Mouse (Mus musculus) stomach, postnatal 0 days (tissue): ENCODE results near the gene Aldh9a1. TPM values are rescaled to one million over a fixed set of nuclear protein-coding genes. Genes with fewer than 3 reads are reported as not detected.
A peak's percentile ranks its signal among the peaks of the same experiment; 100 is the strongest.

Source experiments
- ATAC-seq: fragments of 200-750 bp; cut with Nextera tagmentation; 2 replicates; pipeline ENCODE4 v1.8.0; 2017; ENCODE audit not compliant: low FRiP score, low TSS enrichment
- DNase-seq: peaks from one replicate; pipeline ENCODE4 v3.0.0-alpha.2; 2016; ENCODE audit warnings: low spot score
- H3K27ac ChIP-seq: fragments of 300-500 bp; sonication (generic); replicated peaks from 2 replicates; pipeline ENCODE4 v1.5.1; 2014; ENCODE audit warnings: mild to moderate bottlenecking, control low read depth
- H3K27me3 ChIP-seq: fragments of 300-500 bp; sonication (generic); 2 replicates; pipeline ENCODE4 v1.6.1; 2014; ENCODE audit warnings: low read length; ENCODE audit not compliant: control insufficient read depth, insufficient read depth
- H3K36me3 ChIP-seq: fragments of 300-500 bp; sonication (generic); 2 replicates; pipeline ENCODE4 v1.6.1; 2014; ENCODE audit warnings: low read length, mixed read lengths; ENCODE audit not compliant: control insufficient read depth, insufficient read depth
- H3K4me1 ChIP-seq: fragments of 300-500 bp; sonication (generic); replicated peaks from 2 replicates; pipeline ENCODE4 v1.6.1; 2014; ENCODE audit warnings: antibody characterized with exemption; ENCODE audit not compliant: control insufficient read depth, insufficient read depth
- H3K4me2 ChIP-seq: fragments of 300-500 bp; sonication (generic); replicated peaks from 2 replicates; pipeline ENCODE4 v1.6.1; 2014; ENCODE audit warnings: low read depth, mild to moderate bottlenecking, control low read depth, moderate library complexity
- H3K4me3 ChIP-seq: fragments of 300-500 bp; sonication (generic); 2 replicates; pipeline ENCODE4 v1.5.1; 2014; ENCODE audit warnings: low read depth, low read length, control low read depth
- H3K9ac ChIP-seq: fragments of 300-500 bp; sonication (generic); 2 replicates; pipeline ENCODE4 v1.6.1; 2014; ENCODE audit warnings: mild to moderate bottlenecking, low read length, control low read depth, mixed read lengths
- H3K9me3 ChIP-seq: fragments of 300-500 bp; sonication (generic); 2 replicates; pipeline ENCODE4 v1.6.1; 2016; ENCODE audit warnings: low read length; ENCODE audit not compliant: control insufficient read depth
- CTCF ChIP-seq: IDR thresholded peaks from 2 replicates; pipeline ENCODE4 v1.5.1; 2016; ENCODE audit warnings: antibody characterized with exemption, low read depth, mild to moderate bottlenecking, moderate library complexity
- EP300 ChIP-seq: optimal IDR thresholded peaks from 2 replicates; pipeline ENCODE3; 2016; ENCODE audit warnings: antibody characterized with exemption
- WGBS: fragments of 180-500 bp; shearing (Covaris S2); extraction: QIAGEN DNeasy Blood & Tissue Kit; methylation state at CpG from one replicate; pipeline ENCODE4 v1.1.7; 2014; 5-methylcytosine and 5-hydroxymethylcytosine counted together
- polyA plus RNA-seq: library from polyadenylated mRNA; unstranded; fragments of >200 nt; fragmentation: Nextera tagmentation; extraction: Ambion mirVana; gene quantifications from 2 replicates; pipeline ENCODE4 v1.2.1, GENCODE M21; 2015

The Aldh9a1 gene
- polyA plus RNA-seq, 1 experiment from 2014 or later, result 74.7 TPM

- no peaks in the 10 kb centered on the region for H3K4me1 ChIP-seq
- H3K4me3 ChIP-seq, result peak within 1 kb of the TSS; percentile 69
- WGBS, result under 1% methylated on average over 82 of the region's 82 CpGs
- peak; percentile 99 for ATAC-seq
- H3K27ac ChIP-seq, result peak within 1 kb of the TSS; percentile 95
- peak within 1 kb of the TSS; percentile 90 for H3K9ac ChIP-seq
- H3K36me3 ChIP-seq, result no peaks in the 10 kb centered on the region
- H3K27me3 ChIP-seq, result no peaks in the 10 kb centered on the region
- H3K4me2 ChIP-seq, result peak within 1 kb of the TSS; percentile 91
- peak; percentile 98 for DNase-seq
- TF ChIP-seq EP300 (peak; percentile 99), CTCF (peak; percentile 41; the same call in 1 of the 2 replicates)
- H3K9me3 ChIP-seq, result no peaks in the 10 kb centered on the region
These were observed 41.3 kb upstream of the Aldh9a1 start, which contains the start of gene Tmco1 for GRCm38 (mm10) chr1:167308261-167309054. Gene Tmco1, plus strand, starts transcription at chr1:167308378.

- H3K4me3 ChIP-seq, result no peak overlapping the region
- H3K4me1 ChIP-seq, result no peaks in the 10 kb centered on the region
- H3K9ac ChIP-seq, result no peak overlapping the region
- H3K4me2 ChIP-seq, result no peak overlapping the region
- no peak for TF ChIP-seq CTCF
- TF ChIP-seq EP300, result no peak
- H3K27ac ChIP-seq, result no peak overlapping the region
- no peaks in the 10 kb centered on the region for H3K9me3 ChIP-seq
- H3K36me3 ChIP-seq, result peaks cover 5% of the 10 kb centered on the region; the same call in 1 of the 2 replicates
- ATAC-seq (no peak), DNase-seq (no peak)
- H3K27me3 ChIP-seq, result no peaks in the 10 kb centered on the region
These were observed 37.4 kb upstream of the Aldh9a1 start for GRCm38 (mm10) chr1:167312367-167312766.

GRCm38 (mm10) chr1:167313220-167313619, 36.6 kb upstream of the Aldh9a1 start:
- H3K4me3 ChIP-seq, result no peak overlapping the region
- H3K27ac ChIP-seq, result no peak overlapping the region
- WGBS, result 89% methylated on average over 4 of the region's 4 CpGs
- H3K4me2 ChIP-seq, result no peak overlapping the region
- DNase-seq, result no peak
- no peak for ATAC-seq
- H3K4me1 ChIP-seq, result no peaks in the 10 kb centered on the region
- no peaks in the 10 kb centered on the region for H3K27me3 ChIP-seq
- peaks cover 7% of the 10 kb centered on the region; the same call in 1 of the 2 replicates for H3K36me3 ChIP-seq
- TF ChIP-seq EP300, result no peak
- TF ChIP-seq CTCF, result peak; percentile 57
- H3K9ac ChIP-seq, result no peak overlapping the region
- no peaks in the 10 kb centered on the region for H3K9me3 ChIP-seq

- H3K36me3 ChIP-seq, result peaks cover 18% of the 10 kb centered on the region
- no peaks in the 10 kb centered on the region for H3K27me3 ChIP-seq
- no peak for ATAC-seq
- 93% methylated on average over 6 of the region's 6 CpGs for WGBS
- H3K4me3 ChIP-seq, result no peak overlapping the region
- no peak for DNase-seq
- TF ChIP-seq EP300 (no peak), CTCF (no peak)
- no peaks in the 10 kb centered on the region for H3K9me3 ChIP-seq
- H3K4me1 ChIP-seq, result no peaks in the 10 kb centered on the region
- H3K4me2 ChIP-seq, result no peak overlapping the region
- H3K27ac ChIP-seq, result no peak overlapping the region
- no peak overlapping the region for H3K9ac ChIP-seq
These were observed 28.1 kb upstream of the Aldh9a1 start for GRCm38 (mm10) chr1:167321691-167322090.

GRCm38 (mm10) chr1:167328776-167329175, 21.0 kb upstream of the Aldh9a1 start:
- DNase-seq (no peak), ATAC-seq (no peak)
- Histone ChIP-seq H3K9ac (no peak overlapping the region), H3K9me3 (no peaks in the 10 kb centered on the region), H3K36me3 (peaks cover 7% of the 10 kb centered on the region), H3K4me1 (no peaks in the 10 kb centered on the region), H3K4me3 (no peak overlapping the region), H3K27ac (no peak overlapping the region), H3K4me2 (no peak overlapping the region), H3K27me3 (no peaks in the 10 kb centered on the region)
- 87% methylated on average over 6 of the region's 6 CpGs for WGBS
- TF ChIP-seq CTCF, result no peak
- no peak for TF ChIP-seq EP300

GRCm38 (mm10) chr1:167331106-167331505, 18.7 kb upstream of the Aldh9a1 start:
- WGBS, result 86% methylated on average over 8 of the region's 8 CpGs

More at GRCm38 (mm10) chr1:167331106-167331505, 18.7 kb upstream of the Aldh9a1 start:
- Histone ChIP-seq H3K27me3 (no peaks in the 10 kb centered on the region), H3K9me3 (no peaks in the 10 kb centered on the region), H3K4me2 (no peak overlapping the region), H3K4me1 (no peaks in the 10 kb centered on the region), H3K9ac (no peak overlapping the region), H3K27ac (no peak overlapping the region; the same call in 1 of the 2 replicates), H3K4me3 (no peak overlapping the region), H3K36me3 (peaks cover 5% of the 10 kb centered on the region)
- no peak for DNase-seq
- no peak for TF ChIP-seq CTCF
- TF ChIP-seq EP300, result no peak
- ATAC-seq, result no peak
